Mouse (Mus musculus) ES-E14 (cell line): ENCODE results near the gene Olfr1442.

Experiments used
- HCFC1 ChIP-seq: IDR thresholded peaks from 2 replicates; pipeline ENCODE4 v1.6.1; 2012; ENCODE audit warnings: low read length, inconsistent platforms, borderline replicate concordance; ENCODE audit not compliant: insufficient read depth
- MAFK ChIP-seq: IDR thresholded peaks from 2 replicates; pipeline ENCODE4 v1.6.1; 2014; ENCODE audit warnings: mild to moderate bottlenecking, low read depth, low read length, inconsistent platforms; ENCODE audit not compliant: insufficient read depth
- ZNF384 ChIP-seq: IDR thresholded peaks from 2 replicates; pipeline ENCODE4 v1.6.1; 2012; ENCODE audit warnings: low read depth, low read length, inconsistent platforms

DNA sequence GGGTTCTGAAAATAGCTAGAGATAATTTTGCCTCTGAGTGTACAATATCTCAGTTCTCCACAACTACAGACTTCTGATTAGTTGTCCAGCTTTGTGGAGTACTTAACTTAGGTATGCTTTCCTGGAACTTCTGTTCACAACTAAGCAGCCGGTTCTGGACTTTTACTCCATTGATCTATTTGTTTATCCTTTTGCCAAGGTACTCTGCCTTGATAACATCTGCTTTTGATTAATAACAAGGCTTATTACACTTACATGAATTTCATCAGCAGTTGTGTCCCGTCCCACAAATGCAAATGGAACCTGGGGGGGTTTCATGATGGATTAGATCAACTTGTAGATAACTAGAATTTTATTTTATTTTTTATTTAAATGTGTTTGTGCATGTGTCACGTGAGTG, 33.4 kb upstream of the Olfr1442 start:
- no peak for TF ChIP-seq MAFK
- no peak for TF ChIP-seq HCFC1
- TF ChIP-seq ZNF384: no peak
